Mouse (Mus musculus): ENCODE data around the gene Igdcc3.

- TF ChIP-seq CTCF (IDR thresholded peaks at IDR 0.05; ENCODE audit: low read depth) = peak; percentile 70
- TF ChIP-seq EP300 (IDR thresholded peaks at IDR 0.05; ENCODE audit: low read depth) = no peak
Observed at GRCm38 (mm10) chr9:65123552-65124168, 17.3 kb upstream of the Igdcc3 start.

Data from heart, postnatal 0 days (tissue).